Mouse (Mus musculus) megakaryocyte-erythroid progenitor cell, adult 5-6 weeks (primary cell): ENCODE measurements at regions not wholly inside any gene's neighbourhood (a gene's known extent, or its start where the extent isn't known, plus 50 kb on each side); places are given as distances from the start of the nearest gene placed in this dataset.

ENCODE experiments used
- ATAC-seq: replicated peaks from 2 replicates; pipeline ENCODE4 v1.8.0; 2016; ENCODE audit warnings: mild to moderate bottlenecking, inconsistent platforms; ENCODE audit not compliant: severe bottlenecking, poor library complexity, low FRiP score, low TSS enrichment

- 0 out of 2 replicates have a peak, but pooled peaks have one; percentile 59 for ATAC-seq
Measured at GRCm38 (mm10) chr1:43361455-43361863, 82.9 kb upstream of the Nck2 start.

DNA sequence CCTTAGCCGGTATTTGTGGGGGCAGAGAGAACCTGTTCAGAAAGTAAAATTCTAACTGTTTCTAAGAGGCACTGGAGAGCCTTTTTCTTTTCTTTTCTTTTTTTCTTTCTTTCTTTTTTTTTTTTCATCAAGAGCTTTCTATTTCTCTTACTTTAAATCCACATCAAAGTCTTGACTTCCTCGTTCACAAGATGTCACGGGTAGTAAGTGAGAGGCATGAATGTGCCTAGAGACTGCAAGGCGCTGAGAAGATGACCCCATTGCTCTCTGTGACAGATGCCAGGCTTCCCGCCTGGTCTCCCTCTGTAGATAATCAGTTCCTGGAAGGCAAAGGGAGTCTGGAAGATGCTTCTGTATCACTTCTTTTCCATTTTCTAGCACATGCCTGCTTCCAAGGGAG lies 82.2 kb upstream of the Nck2 start:
- ATAC-seq = no peak

- no peak for ATAC-seq
Measured at GRCm38 (mm10) chr1:43363178-43363577, 81.2 kb upstream of the Nck2 start.

DNA sequence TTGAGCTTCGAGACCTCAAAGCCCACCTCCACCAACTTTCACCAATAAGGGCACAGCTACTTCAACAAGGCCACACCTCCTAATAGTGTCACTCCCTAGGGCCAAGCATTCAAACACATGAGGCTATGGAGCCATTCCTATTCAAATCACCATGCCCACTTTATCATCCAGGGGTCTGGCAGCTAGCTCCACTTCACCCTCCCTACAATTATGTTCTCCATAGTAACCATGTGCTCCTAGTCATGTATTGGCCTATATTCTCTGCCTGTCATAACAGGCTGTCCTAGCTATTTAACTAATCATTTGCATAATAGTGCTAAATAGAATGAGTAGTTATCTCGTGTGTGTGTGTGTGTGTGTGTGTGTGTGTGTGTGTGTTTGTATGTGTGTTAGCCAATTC lies 77.9 kb upstream of the Nck2 start:
- ATAC-seq = no peak

DNA sequence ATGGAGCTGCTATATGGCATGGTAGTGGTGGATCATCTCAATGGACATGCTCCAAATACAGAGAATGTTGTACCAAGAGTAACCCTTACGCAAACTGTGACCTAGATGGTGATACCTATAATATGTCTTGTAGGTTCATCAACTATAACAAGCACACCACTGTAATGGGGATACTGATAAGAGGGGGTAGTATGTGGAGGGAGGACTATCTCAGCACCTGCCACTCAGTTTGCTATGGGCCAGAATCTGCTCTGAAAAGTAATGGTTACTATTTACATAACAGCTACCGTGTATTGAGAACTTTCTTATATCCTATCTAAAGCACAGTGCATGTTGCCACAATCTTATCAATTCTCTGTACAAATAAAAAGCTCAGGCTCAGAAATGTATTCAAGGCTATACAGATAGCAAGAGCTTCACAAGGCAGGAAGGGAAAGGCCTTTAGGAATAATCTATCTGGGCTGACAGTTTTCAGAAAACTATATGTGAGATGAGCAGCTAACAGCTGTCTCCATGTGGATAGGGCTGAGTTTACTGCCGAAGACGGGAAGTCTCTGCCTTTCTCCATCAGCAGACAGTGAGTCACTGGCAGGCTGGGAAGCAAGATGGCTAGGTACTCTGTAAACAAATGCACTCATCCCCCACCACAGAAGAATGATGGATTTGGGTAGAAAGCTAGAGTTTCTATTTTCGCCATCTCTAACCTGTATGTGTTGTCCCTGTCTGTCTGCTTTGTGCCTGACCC lies 77.1 kb upstream of the Nck2 start:
- peak; percentile 60 for ATAC-seq

DNA sequence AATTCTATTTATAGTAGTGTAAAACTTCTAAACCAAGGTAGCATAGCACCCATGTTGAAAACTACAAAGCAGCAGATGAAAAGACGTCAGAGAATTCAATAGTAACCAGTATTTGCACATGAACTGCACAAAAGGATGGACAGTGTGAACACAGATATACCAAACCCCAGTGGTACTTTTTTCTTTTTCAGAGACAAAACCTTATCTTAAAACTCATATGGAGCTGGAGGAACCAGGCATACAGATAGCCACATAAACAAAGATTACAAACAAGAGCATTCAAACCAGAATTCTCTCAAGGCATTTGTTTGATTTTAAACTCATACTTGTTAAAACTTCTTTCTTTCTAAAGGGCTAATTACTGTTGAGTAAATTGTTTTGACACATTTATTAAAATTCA lies 72.5 kb upstream of the Nck2 start:
- ATAC-seq = peak; percentile 84

DNA sequence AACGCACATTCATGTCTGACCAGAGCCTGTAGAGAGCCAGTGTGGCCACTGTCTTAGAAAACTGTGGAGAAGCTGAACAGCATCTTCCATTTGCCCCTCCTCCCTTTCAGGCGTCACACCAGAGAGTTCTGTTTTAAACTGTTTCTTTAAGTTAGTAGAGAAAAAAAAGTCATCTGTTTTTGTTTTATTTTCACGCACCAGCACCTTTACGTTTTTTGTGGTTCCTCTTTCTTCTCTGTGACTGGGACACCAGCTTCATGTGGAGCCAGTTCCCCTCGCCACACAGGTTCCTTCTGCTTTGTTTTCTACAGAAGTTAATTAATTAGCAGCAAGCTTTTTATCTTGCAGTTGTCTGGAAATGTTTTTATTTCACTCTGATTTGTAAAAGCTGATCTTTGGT lies 69.4 kb upstream of the Nck2 start:
- no peak for ATAC-seq

GRCm38 (mm10) chr1:43375851-43376250 lies 68.5 kb upstream of the Nck2 start:
- ATAC-seq = no peak

- ATAC-seq = no peak
Measured at GRCm38 (mm10) chr1:43377491-43378263, 66.7 kb upstream of the Nck2 start.

- ATAC-seq = peak; percentile 47
Measured at GRCm38 (mm10) chr1:43385008-43385407, 59.4 kb upstream of the Nck2 start.

DNA sequence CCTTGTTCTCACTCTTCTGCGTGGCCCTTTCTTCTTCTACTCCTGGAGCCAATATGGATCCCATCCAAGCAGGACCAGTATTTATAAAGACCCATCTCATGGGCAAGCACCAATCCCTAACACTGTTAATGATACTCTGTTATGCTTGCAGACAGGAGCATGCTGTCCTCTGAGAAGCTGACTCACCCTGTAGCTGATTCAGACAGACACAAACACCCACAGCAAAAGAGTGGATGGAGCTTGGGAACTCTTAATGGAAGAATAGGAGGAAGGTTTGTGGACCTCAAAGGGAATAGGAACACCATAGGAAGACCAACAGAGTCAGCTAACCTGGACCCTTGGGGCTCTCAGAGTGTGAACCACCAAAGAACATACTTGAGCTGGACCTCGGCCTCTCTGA lies 50.3 kb upstream of the Nck2 start:
- no peak for ATAC-seq
